Mouse (Mus musculus) adrenal gland, postnatal 25 days (tissue): Measurements from ENCODE around the gene Tcf23. TPM values are rescaled to one million over a fixed set of nuclear protein-coding genes. Genes with fewer than 3 reads are reported as not detected.
A peak's percentile ranks its signal among the peaks of the same experiment; 100 is the strongest.

Experiments used
- DNase-seq: peaks from one replicate; pipeline ENCODE4 v3.0.0; 2021; ENCODE audit warnings: mixed read lengths
- total RNA-seq: library from RNA; stranded (reverse); gene quantifications from 2 replicates; pipeline ENCODE4 v1.2.3, GENCODE M21; 2021

The Tcf23 gene
- total RNA-seq, 1 experiment from 2014 or later = 0.70 TPM

GRCm38 (mm10) chr5:30950451-30950850, 18.0 kb upstream of the Tcf23 start:
- no peak for DNase-seq

GRCm38 (mm10) chr5:30950922-30951321, 17.5 kb upstream of the Tcf23 start:
- DNase-seq = no peak

- no peak for DNase-seq
These were observed 16.8 kb upstream of the Tcf23 start for GRCm38 (mm10) chr5:30951706-30952105.

GRCm38 (mm10) chr5:30952551-30952950, 15.9 kb upstream of the Tcf23 start:
- no peak for DNase-seq

- DNase-seq = no peak
These were observed 14.4 kb upstream of the Tcf23 start for GRCm38 (mm10) chr5:30954065-30954464.

- DNase-seq = no peak
These were observed 13.9 kb upstream of the Tcf23 start for GRCm38 (mm10) chr5:30954556-30954955.

- DNase-seq = no peak
These were observed 12.7 kb upstream of the Tcf23 start for GRCm38 (mm10) chr5:30955751-30956150.

GRCm38 (mm10) chr5:30957891-30958290, 10.6 kb upstream of the Tcf23 start:
- DNase-seq = no peak

GRCm38 (mm10) chr5:30959198-30959854, 9.1 kb upstream of the Tcf23 start:
- no peak for DNase-seq

GRCm38 (mm10) chr5:30959966-30960501, 8.4 kb upstream of the Tcf23 start, which contains the start of gene Preb:
Gene Preb (minus strand): TSS chr5:30960361.
- DNase-seq = peak; percentile 99

GRCm38 (mm10) chr5:30960814-30961213, 7.6 kb upstream of the Tcf23 start:
- DNase-seq = no peak

GRCm38 (mm10) chr5:30961545-30962505, 6.6 kb upstream of the Tcf23 start:
- DNase-seq = no peak

GRCm38 (mm10) chr5:30963916-30964315, 4.5 kb upstream of the Tcf23 start:
- no peak for DNase-seq

GRCm38 (mm10) chr5:30966189-30966588, 2.3 kb upstream of the Tcf23 start:
- DNase-seq = no peak

- DNase-seq = no peak
These were observed 978 bp downstream of the Tcf23 start for GRCm38 (mm10) chr5:30969440-30969839.

- DNase-seq = peak; percentile 66
These were observed 6.6 kb downstream of the Tcf23 start for GRCm38 (mm10) chr5:30974870-30975656.

GRCm38 (mm10) chr5:30982357-30982756, 13.9 kb downstream of the Tcf23 start:
- DNase-seq = no peak

GRCm38 (mm10) chr5:30992980-30993676, 24.7 kb downstream of the Tcf23 start:
- DNase-seq = no peak

- no peak for DNase-seq
These were observed 25.6 kb downstream of the Tcf23 start for GRCm38 (mm10) chr5:30994074-30994473.

GRCm38 (mm10) chr5:30994910-30995635, 26.6 kb downstream of the Tcf23 start:
- DNase-seq = no peak

GRCm38 (mm10) chr5:30998306-30998705, 29.8 kb downstream of the Tcf23 start:
- DNase-seq = peak; percentile 24
